Mouse (Mus musculus) gastrocnemius, adult 18-20 months (tissue): Measurements from ENCODE around the gene Mrps7. TPM values are rescaled to one million over a fixed set of nuclear protein-coding genes. Genes with fewer than 3 reads are reported as not detected.
"Not testable (repeated sequence)": the region's sequence is repeated elsewhere in the genome, so short reads cannot be mapped to it uniquely, and the experiment has no call there.

Experiments
- DNase-seq: peaks from one replicate; pipeline ENCODE4 v3.0.0; 2021; ENCODE audit warnings: low spot score
- total RNA-seq, 2 experiments: library from RNA; stranded (reverse); gene quantifications; 2 replicates each; pipeline ENCODE4 v1.2.3; 2021

Gene Mrps7
- total RNA-seq, 2 experiments from 2014 or later: 73.3 to 79.3 TPM

- not testable (repeated sequence) for DNase-seq
Observed at GRCm38 (mm10) chr11:115645498-115645897, 41.8 kb downstream of the Mrps7 start.

GRCm38 (mm10) chr11:115646439-115646838, 42.7 kb downstream of the Mrps7 start:
- DNase-seq: no peak

GRCm38 (mm10) chr11:115647459-115647858, 43.7 kb downstream of the Mrps7 start:
- peak; percentile 65 for DNase-seq

GRCm38 (mm10) chr11:115649706-115650105, 46.0 kb downstream of the Mrps7 start:
- DNase-seq: no peak

- no peak for DNase-seq
Observed at GRCm38 (mm10) chr11:115651680-115652079, 48.0 kb downstream of the Mrps7 start.

- peak; percentile 14 for DNase-seq
Observed at GRCm38 (mm10) chr11:115653194-115653593, 49.5 kb downstream of the Mrps7 start.

- no peak for DNase-seq
Observed at GRCm38 (mm10) chr11:115654128-115654527, 50.4 kb downstream of the Mrps7 start.

Other genes starting within 250 kb of the Mrps7 start
- gene Hid1, start 236.2 kb upstream of the Mrps7 start, total RNA-seq: under 1 TPM; 0.81 to 0.96 TPM
- gene Cdr2l, start 222.0 kb upstream of the Mrps7 start, total RNA-seq: 1 to 10 TPM; 1.2 to 1.5 TPM
- 10 to 100 TPM; 90.3 to 95.5 TPM for gene Mrpl58, start 200.2 kb upstream of the Mrps7 start, total RNA-seq
- 100 to 1,000 TPM; 772 to 857 TPM for gene Atp5h, start 184.0 kb upstream of the Mrps7 start, total RNA-seq
- gene Kctd2, start 183.8 kb upstream of the Mrps7 start, total RNA-seq: 10 to 100 TPM; 15.9 to 17.7 TPM
- gene Trim80, start 163.4 kb upstream of the Mrps7 start, total RNA-seq: not detected
- not detected for gene Slc16a5, start 141.5 kb upstream of the Mrps7 start, total RNA-seq
- 1 to 10 TPM in 1 of 2 experiments, under 1 TPM in 1; 0.82 to 1.3 TPM for gene Armc7, start 128.3 kb upstream of the Mrps7 start, total RNA-seq
- 1 to 10 TPM; 6.2 to 6.8 TPM for gene Nt5c, start 112.1 kb upstream of the Mrps7 start, total RNA-seq
- 10 to 100 TPM; 49.7 to 52.4 TPM for gene Jpt1, start 89.5 kb upstream of the Mrps7 start, total RNA-seq
- 100 to 1,000 TPM; 146 TPM for gene Sumo2, start 67.6 kb upstream of the Mrps7 start, total RNA-seq
- 10 to 100 TPM; 17.8 to 18.0 TPM for gene Nup85, start 39.5 kb upstream of the Mrps7 start, total RNA-seq
- gene Gga3, start 126 bp downstream of the Mrps7 start, total RNA-seq: 10 to 100 TPM; 15.4 to 18.8 TPM
- 10 to 100 TPM; 42.3 to 45.0 TPM for gene Mif4gd, start 9.0 kb downstream of the Mrps7 start, total RNA-seq
- 10 to 100 TPM; 38.8 to 44.4 TPM for gene Slc25a19, start 24.4 kb downstream of the Mrps7 start, total RNA-seq
- gene Grb2, start 104.7 kb downstream of the Mrps7 start, total RNA-seq: 10 to 100 TPM; 63.9 to 66.6 TPM
- 10 to 100 TPM; 85.1 to 88.2 TPM for gene Tmem94, start 161.5 kb downstream of the Mrps7 start, total RNA-seq
- 10 to 100 TPM; 13.1 to 18.2 TPM for gene Caskin2, start 209.7 kb downstream of the Mrps7 start, total RNA-seq
- gene Tsen54, start 210.8 kb downstream of the Mrps7 start, total RNA-seq: 1 to 10 TPM; 5.0 to 6.5 TPM
- gene Llgl2, start 220.1 kb downstream of the Mrps7 start, total RNA-seq: 1 to 10 TPM; 6.3 to 8.1 TPM